Mouse (Mus musculus) A20 (cell line): ENCODE results near the gene Gnptab.
"Not testable (repeated sequence)": the region's sequence is repeated elsewhere in the genome, so short reads cannot be mapped to it uniquely, and the experiment has no call there.

Experiments
- DNase-seq: peaks from one replicate; pipeline ENCODE4 v3.0.0-alpha.2; 2011; ENCODE audit warnings: low read depth, low spot score

The Gnptab gene

GRCm38 (mm10) chr10:88379013-88379885, at the start of gene Gnptab, which contains the start of gene Dram1:
Gene Gnptab, plus strand, starts transcription at chr10:88379132.
Gene Dram1, minus strand, starts transcription at chr10:88379080.
- peak; percentile 92 for DNase-seq

- DNase-seq = peak; percentile 43
Observed at GRCm38 (mm10) chr10:88330695-88331094, 48.2 kb upstream of the Gnptab start.

GRCm38 (mm10) chr10:88340660-88341059, 38.3 kb upstream of the Gnptab start:
- no peak for DNase-seq

DNA sequence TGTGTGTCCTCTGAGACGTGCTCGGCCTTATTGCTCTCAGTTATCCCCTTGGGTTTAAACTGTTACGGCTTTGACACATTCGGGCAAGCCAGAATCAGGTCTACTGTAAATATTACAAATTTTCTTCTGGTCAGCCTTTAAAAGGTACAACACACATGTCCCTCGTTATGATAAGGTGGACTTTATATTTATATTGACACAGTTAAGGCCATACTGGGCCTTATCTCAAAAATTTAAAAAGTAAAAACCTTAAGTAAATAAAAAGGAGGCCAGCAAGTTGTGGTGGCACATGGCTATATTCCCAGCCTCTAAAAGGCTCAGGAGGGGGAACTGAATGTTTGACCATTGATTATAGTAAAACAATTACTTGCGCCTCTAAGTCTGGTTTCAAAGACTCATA, 37.6 kb upstream of the Gnptab start:
- DNase-seq = no peak

GRCm38 (mm10) chr10:88345899-88346401, 33.0 kb upstream of the Gnptab start:
- DNase-seq = no peak

DNA sequence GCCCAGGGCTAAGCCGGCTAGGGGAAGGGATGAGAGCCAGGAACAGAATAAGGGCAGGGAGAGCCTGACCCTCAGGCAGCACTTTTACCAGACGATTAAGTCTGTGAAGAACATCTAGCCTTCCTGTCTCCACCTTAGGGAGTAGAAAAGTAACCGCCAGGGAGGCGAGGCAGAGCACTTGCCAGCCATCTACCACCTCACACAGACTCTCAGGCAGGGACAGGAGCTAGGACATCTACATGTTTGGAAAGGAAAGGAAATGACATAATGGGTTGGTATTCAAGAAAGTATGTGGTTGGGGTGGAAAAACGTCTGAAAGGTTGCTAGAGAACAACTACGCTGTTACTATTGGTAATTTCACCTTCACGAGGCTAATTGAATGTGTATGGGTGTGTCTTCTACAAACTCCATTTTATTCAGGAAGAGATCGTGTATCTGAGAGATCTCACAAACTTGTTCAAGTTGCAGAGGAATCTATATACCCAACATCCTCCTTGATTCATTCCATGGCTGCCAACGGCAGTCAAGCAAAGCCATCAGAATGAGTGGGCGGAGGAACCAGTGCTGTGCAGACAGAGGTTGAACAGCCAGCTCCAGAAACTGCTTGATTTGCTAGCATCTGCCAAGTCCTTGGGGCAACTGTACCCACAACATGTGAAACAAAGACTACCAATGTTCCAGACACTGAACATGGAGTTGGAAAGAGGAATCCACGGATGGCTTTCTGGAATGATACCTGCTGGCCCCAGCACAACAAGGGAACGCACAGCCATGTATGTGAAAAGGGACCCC, 32.3 kb upstream of the Gnptab start:
- no peak for DNase-seq

DNA sequence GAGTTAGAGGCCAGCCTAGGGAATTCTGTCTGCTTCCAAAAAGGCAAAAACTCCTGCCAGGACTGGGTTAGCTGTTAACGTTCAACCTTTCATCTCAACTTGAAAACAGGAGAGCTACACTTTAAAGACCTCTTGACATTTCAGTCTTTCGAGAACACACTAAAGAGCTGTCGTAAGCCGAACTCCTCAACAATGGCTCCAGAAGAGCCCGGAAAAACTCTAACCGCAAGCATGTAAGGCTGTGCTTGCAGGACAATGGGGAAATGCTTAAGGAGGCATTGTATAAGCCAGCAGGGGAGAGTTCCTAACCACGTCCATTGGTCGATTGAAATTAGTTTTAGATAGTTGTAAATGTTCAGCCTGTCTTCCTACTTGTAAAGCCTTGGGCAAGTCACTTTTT, 29.1 kb upstream of the Gnptab start:
- no peak for DNase-seq

DNA sequence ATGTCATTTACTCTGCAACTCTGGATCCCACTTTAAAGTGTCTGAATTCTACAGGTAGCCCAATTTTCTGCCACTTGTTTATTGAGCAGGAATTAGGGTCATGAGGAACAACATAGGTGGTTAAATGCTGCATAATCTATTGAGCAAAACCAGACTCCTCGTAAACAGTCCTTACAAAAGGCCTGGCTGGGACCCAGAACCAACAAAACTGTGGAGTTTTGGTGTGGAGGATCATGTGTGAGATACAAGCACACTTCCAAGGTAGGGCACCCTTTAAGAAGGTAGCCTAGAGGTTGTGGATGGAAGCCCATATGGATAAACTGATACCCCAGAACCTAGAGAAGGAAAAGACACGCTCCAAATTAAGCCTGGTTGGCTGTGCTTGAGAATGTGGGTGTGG, 28.2 kb upstream of the Gnptab start:
- DNase-seq = no peak

GRCm38 (mm10) chr10:88351411-88352103, 27.4 kb upstream of the Gnptab start:
- DNase-seq = no peak

- DNase-seq = no peak
Observed at GRCm38 (mm10) chr10:88352549-88352948, 26.4 kb upstream of the Gnptab start.

DNA sequence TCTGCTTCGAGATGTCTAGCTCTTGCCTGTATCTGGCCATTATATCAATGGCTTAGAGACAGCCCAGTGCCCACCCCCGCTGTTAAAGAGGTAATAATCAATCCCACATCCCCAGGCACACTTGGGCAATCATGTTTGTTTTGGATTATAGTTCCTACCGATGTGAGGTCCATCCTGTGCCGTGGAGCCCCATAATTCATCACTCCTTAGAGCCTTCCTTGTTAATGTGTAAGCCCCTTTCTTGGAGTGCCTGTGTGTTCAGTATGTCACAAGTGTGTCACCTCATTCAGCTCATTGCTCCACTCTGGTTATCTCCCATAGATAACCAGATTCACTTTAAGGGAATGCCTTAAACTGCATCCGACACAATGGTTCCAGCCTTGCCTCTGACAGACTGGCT, 24.3 kb upstream of the Gnptab start:
- DNase-seq = no peak

- DNase-seq = no peak
Observed at GRCm38 (mm10) chr10:88356114-88356982, 22.6 kb upstream of the Gnptab start.

GRCm38 (mm10) chr10:88356983-88357559, 21.9 kb upstream of the Gnptab start:
- peak; percentile 56 for DNase-seq

DNA sequence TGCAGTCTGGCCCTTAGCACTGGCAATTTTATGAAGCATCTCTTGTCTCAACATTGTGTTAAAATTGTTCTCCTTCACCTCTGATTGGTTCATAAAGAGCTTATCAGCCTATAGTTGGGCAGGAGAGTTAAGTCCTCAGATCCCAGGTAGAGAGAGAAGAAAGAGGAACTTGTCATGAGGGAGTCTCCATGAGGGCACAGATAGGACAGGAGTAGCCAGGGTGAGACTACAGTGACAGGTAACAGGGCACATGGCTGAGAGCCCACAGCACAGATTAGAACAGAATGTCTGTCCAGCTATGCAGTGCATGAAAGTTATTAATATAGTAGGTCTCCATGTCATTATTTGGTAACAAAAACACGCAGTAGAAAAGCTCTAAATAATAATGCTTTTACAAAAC, 16.7 kb upstream of the Gnptab start:
- no peak for DNase-seq

- DNase-seq = no peak
Observed at GRCm38 (mm10) chr10:88364221-88364620, 14.7 kb upstream of the Gnptab start.

GRCm38 (mm10) chr10:88369233-88369632, 9.7 kb upstream of the Gnptab start:
- DNase-seq = no peak

DNA sequence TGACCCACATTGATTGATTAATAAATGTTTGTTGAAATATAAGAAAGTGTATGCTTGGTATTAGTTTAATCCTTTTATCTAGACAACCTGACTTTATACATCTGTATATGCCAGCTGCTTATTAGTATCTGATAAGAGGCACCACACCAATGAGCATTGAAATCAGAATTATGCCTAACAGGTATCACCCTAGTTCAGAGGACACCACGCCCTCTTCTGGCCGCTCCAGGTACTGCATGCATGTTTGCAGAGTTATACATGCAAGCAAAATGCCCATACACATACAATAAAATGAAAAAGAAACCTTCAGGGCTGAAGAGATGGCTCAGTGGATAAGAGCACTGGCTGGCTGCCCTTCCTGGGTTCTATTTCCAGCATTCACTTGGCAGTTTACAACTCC, 7.1 kb upstream of the Gnptab start:
- DNase-seq = peak; percentile 60

GRCm38 (mm10) chr10:88372436-88372835, 6.5 kb upstream of the Gnptab start:
- no peak for DNase-seq

GRCm38 (mm10) chr10:88372945-88373344, 6.0 kb upstream of the Gnptab start:
- DNase-seq = not testable (repeated sequence)

GRCm38 (mm10) chr10:88374984-88375383, 3.9 kb upstream of the Gnptab start:
- no peak for DNase-seq
